Mouse (Mus musculus): Measurements from ENCODE around the gene Zcwpw1.

- TF ChIP-seq MAFK (IDR thresholded peaks at IDR 0.05; ENCODE audit: insufficient read depth, low read depth, low read length), result no peak
- TF ChIP-seq CHD2 (IDR thresholded peaks at IDR 0.05; ENCODE audit: low read depth, low read length), result no peak
Observed at GRCm38 (mm10) chr5:137788171-137788570, 573 bp downstream of the Zcwpw1 start.
